Mouse (Mus musculus): ENCODE measurements around the gene Uvssa.

DNA sequence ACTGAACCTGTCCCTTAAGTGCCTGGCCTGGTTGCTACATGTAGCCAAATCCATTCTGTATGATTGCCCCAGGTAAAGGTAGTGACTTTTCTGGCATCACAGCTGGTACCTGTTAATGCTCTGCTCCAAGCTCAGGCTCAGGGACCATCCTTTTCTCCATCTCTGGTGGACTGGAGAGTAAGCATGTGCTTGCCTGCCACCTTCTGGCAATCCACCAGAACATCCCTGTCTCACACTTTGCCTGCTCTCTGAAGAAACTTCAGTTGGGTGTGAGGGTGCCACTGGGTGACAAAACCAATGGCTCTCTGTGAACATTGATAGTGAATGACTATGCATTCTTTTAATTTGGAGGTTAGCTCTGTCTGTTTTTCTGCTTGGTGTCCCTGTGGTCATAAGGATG lies 7.2 kb upstream of the Uvssa start:
- TF ChIP-seq HCFC1 (IDR thresholded peaks at IDR 0.05; ENCODE audit: borderline replicate concordance, insufficient read depth, low read length): no peak
- no peak for TF ChIP-seq ZC3H11A (IDR thresholded peaks at IDR 0.05; ENCODE audit: borderline replicate concordance, low read depth, low read length)
- TF ChIP-seq ZNF384 (IDR thresholded peaks at IDR 0.05; ENCODE audit: low read depth, low read length): no peak
- TF ChIP-seq CHD2 (IDR thresholded peaks at IDR 0.05; ENCODE audit: low read depth, low read length): no peak
